Mouse (Mus musculus) cerebral cortex, adult 2 months (tissue): Measurements from ENCODE around the gene Grm8.

Experiments used
- WGBS: fragments of 180-500 bp; shearing (Covaris S2); methylation state at CpG from one replicate; pipeline ENCODE4 v1.1.7; 2018; 5-methylcytosine and 5-hydroxymethylcytosine counted together

Gene Grm8

DNA sequence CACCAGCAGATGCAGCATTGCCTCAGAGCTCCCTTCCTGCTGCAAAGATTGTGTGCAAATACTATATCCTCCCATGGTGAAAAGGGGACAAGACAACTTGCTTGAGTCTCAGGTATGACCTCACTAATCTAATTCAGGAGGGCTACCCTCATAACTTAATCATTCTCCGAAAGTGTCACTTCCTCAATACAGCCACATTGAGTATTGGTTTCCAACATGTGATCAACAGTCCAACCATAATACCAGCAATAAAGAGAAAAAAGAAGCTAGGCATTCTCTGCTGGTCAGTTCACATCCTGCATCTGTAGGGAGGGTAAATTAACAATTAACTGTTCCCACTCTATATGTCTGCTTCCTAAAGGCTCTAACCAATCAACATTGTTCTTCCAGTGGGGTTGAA, 94.2 kb downstream of the Grm8 start:
- 93% methylated on average over 1 of the region's 1 CpGs for WGBS

DNA sequence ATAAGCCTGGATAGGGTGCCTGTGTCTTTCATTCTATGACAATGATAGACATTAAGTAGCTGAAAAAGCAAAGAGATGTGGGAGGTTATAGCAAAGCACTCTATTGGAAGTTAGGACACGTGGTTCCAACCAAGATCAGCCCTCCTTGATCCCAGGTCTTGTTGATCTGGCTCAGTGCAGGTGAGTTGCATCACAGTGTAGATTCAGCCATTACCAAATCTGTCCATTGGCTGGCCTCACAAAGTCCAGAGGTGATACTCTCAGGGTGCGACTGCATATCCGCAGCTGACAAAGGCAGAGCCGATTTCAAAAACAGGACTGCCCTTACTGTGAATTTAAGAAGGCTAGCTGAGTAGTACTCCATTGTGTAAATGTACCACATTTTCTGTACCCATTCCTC, 103.0 kb downstream of the Grm8 start:
- 91% methylated on average over 4 of the region's 4 CpGs for WGBS

DNA sequence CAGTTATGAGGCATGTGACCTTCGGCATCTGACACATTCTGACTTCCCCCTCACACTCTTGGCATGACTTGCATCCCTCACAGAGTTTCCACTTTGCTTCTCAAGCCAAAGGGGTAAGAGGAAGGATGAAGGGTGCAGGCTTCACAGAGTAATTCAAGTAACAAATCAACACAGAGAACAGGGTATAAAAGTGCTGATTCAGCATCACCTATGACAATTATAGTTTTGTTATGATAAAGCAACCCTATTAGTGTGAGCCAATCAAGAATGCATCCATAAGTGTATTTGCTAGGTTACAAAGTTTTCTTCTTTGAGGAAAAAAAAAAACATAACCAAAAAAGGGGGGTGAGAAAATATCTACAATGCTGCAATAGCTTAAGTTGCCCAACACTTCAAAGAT, 117.3 kb downstream of the Grm8 start:
- WGBS, result 83% methylated on average over 1 of the region's 1 CpGs

DNA sequence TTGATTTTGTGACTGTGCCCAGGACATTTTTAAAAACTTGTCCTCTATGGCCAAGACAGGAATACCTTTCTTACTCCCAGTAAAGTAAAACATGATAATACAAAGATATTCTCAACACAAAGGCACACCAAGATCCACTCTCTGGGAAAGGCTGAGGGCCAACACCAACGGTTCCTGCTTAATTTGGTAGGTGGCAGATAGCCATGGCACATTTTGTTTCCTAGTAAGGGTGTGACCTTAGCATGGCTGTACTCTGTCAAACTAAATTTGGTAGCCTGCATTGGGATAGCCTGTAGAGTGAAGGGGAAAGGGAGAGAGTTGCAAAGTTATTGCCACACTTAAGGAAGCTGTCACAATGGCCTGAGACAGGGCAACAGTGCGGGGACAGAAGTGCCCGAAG, 128.0 kb downstream of the Grm8 start:
- WGBS, result 81% methylated on average over 3 of the region's 3 CpGs

DNA sequence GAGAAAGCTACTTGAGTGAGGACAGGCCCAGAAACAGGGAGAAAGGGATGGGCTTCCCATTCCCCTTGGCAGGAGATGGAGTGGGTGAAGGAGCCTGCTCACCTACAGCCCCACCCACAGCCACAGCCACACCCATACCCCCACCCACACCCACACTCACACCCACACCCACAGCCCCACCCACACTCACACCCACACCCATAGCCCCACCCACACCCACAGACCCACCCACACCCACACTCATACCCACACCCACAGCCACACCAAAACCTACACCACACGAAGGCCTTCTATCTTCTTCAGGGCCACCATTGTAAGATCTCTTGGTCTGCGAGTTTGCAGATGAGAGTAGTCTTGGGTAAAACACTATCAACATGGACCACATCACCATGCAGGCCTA, 137.7 kb downstream of the Grm8 start:
- 93% methylated on average over 2 of the region's 2 CpGs for WGBS

DNA sequence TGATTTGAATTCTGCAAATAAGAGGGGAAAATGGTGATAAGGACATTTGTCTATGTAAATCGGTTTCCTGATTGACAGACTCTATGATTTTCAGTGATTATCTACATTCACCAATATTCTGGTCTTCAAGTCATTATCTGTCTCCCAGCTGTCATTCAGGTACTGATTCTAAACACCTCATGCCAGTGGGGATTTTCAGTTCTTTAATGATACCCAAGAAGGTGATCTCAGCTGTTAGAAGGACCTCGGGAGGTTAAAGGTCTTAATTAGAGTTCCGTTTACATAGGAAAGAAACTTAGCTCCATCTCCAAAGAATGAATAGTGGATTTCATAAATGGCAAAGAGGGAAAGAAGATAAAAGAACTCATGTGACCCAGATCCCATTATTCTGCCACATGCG, 143.7 kb downstream of the Grm8 start:
- WGBS, result 81% methylated on average over 4 of the region's 4 CpGs

DNA sequence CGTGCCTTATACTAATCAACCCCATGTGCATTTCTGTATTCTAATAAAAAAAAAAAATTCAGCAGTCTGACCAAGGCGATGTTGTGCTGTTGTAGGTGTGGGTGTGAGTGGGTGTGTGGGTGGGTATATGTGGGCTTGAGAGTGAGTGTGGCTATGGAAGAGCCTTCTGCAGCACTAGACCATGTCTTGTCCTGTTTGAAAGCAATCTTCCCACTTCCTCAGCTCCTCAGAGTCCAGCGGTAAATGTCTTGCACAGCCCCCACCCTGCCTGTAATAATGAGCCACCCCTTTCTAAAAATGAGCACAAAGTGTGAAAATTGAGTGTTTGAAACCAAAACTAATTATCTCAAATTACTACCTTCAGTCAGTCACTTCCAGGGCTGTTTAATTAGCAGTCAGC, 152.4 kb downstream of the Grm8 start:
- 75% methylated on average over 3 of the region's 3 CpGs for WGBS

DNA sequence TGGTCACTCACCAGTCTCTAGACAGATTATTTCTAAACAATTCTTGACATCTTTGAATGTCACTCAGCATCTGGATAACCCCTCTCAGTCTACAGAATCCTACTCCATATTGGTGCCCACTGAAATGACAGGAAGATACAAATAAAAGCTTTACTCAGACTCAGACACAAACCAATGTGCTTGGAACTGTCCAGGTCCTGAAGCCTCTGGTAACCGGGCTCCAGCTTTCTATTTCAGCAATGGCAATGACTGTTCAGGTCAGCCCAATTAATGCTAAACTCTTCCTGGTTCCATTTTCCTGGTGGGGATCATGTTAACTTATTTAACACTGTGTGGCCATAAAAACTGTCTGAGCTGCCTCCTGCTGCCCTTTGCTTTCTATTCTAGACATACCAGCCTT, 153.0 kb downstream of the Grm8 start:
- WGBS, result 66% methylated on average over 1 of the region's 1 CpGs

DNA sequence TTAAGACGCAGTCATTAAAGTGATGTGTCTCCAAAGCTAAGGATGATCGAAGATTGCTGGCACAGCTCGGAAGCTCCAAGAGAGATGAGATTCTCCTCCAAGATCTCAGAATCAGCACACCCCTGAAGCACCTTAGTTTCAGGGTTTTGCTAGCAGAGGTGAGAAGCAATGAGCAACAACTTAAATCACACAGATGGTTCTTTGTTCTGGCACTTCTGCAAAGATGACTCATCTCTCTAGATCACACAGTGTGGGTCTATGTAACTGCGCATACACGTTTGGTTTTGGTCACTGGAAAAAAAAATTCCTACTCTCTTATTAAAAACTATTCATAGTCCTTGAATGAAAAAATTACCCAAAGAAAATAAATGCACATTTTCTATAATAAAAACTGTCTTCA, 157.6 kb downstream of the Grm8 start:
- 60% methylated on average over 5 of the region's 5 CpGs for WGBS

DNA sequence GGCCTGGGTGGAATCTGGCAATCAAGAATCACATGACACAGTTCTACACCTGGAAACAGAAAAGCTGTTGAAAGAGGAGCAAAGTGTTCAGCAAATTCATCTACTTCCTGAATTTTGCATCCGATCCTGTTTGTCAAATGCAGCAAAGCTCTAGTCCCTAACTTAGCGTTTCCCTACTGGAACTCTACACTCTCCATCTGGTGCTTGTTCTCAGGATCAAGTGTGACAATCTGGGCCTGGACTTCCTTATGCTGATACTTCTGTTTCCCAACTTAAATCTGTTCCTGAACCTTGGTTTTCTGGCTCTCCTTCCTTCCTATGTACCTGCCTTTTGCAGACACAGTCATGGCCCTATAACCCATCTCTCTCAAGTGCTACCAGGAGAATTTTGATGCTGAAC, 166.1 kb downstream of the Grm8 start:
- WGBS, result 56% methylated on average over 2 of the region's 2 CpGs

DNA sequence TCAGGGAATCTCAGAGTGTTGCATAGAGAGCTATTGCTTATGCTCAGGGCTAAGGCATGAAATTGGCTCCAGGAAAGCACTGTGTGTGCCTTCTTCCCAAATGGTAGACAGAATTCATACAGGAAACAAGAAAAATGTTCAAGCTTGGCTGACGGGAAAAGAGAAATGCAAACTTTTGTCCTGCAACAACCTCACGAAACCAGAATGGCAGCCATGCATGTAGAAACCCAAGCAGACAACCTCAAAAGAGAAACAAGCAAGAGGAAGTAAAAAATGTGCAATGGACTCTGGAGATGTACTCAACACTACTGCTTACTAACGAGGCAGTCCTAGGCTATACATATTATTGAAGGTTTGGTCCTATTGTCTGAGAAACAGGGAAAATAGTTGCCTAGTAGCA, 167.9 kb downstream of the Grm8 start:
- WGBS, result 90% methylated on average over 3 of the region's 3 CpGs

DNA sequence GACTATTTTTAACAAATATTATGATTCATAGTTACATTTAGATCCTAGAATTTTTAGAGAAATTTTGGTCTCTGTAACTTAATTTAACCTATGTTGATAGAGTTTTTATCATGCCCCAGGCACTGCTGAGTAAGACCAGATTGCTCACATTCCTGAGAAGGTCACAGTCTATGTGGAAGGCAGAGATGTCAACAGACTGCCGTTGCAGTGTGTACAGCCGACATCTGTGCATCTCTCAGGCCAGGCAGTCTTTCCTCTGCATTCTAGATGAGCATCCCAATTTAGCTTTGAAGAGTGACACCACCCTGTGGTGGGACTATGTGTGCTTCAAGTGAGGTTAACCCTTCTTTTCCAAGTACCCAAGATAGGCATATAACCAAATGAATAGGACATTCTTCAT, 169.7 kb downstream of the Grm8 start:
- 26% methylated on average over 2 of the region's 2 CpGs for WGBS

DNA sequence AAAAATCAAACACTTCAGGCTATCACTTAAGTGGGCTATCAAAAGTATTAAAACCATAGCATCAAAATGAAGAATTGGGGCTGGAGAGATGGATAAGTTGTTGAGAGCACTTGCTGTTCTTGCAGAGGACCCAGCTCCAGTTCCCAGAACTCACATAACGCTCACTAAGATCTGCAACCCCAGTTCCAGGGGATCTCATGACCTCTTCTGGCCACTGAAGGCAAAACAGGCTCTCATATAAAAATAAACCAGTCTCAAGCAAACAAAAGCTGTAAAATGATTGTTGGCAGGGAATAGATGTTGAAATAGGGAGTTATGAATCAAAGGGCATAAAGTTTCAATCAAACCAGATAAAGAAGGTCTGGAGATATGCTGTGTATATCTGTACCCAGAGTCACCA, 171.1 kb downstream of the Grm8 start:
- WGBS, result 90% methylated on average over 1 of the region's 1 CpGs

DNA sequence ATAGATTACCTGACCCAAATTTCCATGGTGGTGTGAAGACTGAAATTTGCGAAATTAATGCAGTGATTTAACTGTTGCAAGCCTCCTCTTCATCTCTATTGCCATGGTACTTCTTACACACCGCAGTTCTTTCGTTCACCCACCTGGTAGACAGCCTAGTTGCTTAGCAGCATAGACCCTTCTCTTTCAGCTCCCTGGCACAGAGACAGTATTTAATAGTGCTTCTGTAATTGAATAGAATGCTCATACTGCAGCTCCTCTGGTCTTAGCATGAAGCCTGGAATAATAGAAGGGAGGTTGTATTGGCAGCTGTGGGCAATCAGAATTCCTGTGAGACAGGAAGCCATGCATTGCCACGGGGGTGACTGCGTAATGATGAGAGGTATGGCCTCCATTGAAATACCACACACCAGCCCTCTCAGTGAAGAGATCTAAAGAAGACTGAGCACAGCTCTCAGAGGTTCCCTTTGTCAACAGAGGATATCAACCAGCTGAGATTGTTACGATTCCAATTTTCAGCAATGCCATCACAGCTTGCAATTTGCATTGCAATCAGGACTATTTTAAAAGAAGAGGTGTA, 178.6 kb downstream of the Grm8 start:
- 52% methylated on average over 6 of the region's 6 CpGs for WGBS

DNA sequence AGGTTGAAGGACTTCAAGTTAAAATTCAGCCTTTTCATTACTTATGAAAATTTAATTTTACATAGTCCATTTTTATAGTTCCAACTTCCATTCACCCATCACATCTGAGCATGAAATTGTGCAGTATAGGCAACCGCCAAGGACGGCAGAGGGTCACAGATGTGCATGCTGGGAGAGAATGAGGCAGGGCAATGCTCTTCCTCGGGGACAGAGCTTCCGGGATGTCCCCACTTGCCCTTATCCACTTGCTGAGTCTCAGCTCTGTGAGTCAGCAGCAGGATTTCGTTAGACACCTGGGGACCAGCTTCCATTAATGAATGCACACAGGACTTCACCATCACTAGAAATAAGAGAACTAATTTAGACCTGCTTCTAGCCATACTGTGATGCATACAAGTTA, 183.5 kb downstream of the Grm8 start:
- WGBS, result 85% methylated on average over 5 of the region's 5 CpGs

DNA sequence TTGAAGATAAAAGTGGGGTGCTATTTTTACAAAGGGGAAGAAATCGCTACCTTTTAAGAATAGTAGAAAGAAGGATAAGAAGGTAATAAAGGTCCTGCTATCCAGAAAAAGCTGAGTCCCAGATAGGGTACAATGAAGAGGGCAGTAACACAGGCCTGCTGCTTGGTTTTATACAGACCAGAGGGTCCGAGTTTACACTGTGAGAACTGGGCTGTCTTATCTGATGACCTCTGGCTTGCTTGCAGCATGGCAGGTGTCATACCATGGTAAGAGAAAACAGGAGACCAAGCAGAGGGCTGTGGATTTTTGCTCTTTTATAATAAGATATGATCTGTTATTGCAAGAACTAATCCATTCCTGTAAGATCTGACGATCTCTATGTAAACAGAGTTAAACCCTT, 206.9 kb downstream of the Grm8 start:
- WGBS, result 76% methylated on average over 3 of the region's 3 CpGs

DNA sequence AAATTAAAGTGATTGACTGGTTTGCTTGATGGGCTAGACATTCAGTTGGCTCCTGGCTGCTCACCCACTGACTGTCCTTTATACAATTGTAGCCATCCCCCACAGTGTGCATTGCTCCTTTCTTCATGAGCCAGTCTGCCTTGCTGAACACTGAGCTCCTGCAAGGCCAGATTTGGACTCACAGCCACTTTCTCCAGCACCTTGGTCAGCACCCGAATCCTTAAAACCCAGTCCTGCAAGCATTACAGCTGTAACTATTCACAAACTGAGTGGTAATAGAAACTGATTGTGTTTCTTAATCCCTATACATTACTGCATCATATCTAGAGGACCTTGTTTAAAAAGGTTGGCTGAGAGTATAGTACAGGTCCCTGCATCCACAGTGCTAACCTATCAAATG, 221.7 kb downstream of the Grm8 start:
- WGBS, result 77% methylated on average over 1 of the region's 1 CpGs

DNA sequence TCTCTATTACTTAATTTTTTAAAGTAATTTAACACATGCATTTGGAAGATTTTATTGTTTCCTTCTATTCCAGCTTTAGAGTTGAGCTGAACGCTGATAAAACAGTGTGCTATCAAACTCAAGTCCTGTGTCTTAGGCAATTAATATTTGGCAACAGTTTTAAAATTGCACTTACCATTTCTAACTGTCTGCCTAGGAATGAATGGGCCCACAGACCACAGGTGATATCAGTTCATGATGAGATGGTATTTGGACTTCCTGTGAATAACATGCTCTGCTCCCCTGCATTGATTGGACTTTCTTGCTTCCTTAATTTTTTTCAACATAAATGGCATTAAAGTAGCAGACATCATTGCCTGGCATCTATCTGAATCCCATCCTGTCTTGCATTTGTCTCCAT, 232.8 kb downstream of the Grm8 start:
- 98% methylated on average over 1 of the region's 1 CpGs for WGBS

DNA sequence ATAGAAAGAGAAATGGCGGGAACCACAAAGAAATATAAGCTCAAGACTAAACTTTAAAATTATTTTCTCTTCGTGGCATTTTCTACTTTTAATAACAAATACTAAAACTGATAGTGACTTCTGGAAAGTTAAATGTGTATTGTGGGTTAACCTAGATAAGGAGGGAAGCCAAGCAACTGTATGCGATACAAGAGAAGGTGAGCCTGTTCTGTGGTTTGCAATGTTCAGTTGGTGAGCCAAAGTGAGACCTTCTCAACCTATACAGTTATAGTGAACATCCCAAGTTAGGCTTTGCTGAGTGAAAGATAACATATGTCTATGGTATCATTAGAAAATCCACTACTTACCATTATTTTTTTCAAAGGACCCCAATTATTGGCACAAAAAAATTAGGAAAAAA, 233.6 kb downstream of the Grm8 start:
- 89% methylated on average over 3 of the region's 3 CpGs for WGBS

DNA sequence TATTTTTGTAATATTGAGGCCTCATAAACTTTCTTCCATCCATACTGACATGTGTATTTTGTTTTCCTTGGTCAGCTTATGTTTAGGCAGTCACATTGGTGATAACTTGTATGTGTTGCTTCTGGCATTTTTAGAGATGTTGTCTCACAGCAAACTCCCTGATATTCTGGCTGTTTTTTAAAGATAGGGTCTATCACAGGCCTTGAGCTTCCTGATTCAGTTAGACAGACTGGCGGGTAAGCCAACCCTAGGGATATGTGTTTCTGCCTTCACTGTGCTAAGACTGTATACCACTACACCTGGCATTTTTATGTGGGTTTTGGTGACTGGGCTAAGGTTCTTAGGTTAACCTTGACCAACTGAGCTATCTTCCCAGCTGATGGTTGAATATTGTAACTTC, 239.8 kb downstream of the Grm8 start:
- 93% methylated on average over 1 of the region's 1 CpGs for WGBS

DNA sequence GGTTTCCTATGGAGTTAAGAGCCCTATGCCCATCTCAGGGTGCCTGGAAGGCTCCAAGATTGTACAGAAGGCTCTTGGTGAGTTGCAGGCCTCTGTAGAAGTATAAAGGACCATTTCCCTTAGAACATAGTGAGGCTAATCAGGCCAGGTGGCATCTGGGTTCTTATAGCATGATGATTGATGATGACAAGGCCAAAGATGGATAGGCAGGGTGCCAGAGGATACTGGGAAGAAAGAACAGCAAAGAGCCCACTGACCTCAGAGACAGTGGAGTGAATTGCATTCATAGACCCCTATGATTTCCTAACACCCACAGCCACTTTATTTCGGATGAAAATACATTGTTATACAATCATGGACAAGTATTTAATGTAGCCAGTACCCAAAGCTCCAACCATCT, 242.1 kb downstream of the Grm8 start:
- WGBS, result 83% methylated on average over 1 of the region's 1 CpGs

DNA sequence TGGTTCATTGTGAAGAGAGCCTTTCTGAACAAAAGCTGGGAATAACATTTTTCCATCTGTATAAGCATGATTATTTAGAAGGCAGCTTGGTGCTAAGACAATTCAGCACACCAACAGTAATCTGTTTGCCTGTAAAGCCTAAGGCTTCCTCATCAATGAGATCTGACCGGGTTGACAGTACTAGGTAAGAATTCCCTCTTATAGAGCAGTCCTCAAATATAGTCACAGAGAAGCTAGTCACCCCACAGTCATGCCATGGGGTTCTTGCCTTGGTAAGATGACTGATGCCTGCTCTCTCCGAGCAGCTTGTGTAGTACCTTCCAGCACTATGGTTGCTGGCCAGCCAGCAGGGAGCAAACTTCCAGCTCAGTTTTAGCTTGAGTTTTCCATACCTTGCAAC, 246.6 kb downstream of the Grm8 start:
- 90% methylated on average over 2 of the region's 2 CpGs for WGBS

DNA sequence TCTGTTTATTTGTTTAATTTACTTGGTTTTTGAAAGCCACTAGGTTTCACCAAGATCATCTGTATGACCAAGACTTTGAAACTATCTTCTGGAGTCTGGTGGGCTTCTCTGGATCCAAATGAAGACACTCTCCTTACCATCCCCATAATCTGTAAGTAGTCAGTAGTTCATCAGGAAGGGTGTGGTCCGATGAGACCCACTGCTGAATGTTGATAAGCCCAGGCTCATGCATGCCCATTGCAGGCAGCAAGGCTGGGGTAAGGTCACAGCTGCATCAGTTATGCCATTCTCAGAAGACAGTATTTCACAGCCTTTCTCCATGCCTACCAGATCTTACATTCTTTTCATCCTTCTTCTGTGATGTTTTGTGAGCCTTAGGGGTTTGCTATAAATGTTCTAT, 247.1 kb downstream of the Grm8 start:
- WGBS, result 88% methylated on average over 1 of the region's 1 CpGs

DNA sequence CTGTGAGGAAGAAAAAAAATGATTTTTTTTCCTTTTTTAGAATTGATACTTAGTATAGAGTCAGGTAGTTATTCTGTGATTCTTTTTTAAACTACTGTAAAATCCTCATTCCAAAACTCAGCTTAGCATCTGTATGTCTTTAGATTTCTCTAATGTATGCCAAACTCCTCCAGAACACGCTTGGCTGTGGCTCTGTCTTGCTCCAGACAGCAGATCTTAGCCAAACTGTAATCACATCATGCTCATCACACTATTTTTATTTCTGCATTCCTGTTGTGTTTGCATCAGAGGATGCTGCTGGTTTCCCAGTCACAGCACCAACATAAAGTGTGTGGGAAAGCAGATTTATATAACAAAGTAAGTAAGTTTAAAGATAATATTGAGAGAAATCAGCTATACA, 249.2 kb downstream of the Grm8 start:
- 38% methylated on average over 1 of the region's 1 CpGs for WGBS

DNA sequence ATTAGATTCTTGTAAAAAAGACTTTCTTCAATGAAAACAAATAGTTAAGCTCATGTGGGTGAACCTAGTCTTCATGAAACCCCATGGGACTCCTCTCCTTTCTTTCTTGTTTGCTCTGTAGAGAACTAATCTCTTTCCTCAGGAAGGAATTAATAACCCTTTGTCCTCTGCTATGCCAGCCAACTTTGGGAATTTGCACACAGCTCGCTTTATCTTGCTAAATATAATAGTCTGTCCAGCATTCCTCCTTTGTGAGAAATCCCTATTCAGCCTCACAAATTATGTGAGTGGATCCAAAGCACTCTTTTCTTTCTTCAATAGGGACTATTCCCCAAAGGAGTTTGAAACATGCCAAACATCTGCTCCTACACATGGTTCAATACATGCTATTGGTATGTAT, 285.3 kb downstream of the Grm8 start:
- WGBS, result 65% methylated on average over 1 of the region's 1 CpGs
